Mouse (Mus musculus): ENCODE data around the gene A130010J15Rik. TPM values are rescaled to one million over a fixed set of nuclear protein-coding genes. Genes with fewer than 3 reads are reported as not detected.

The A130010J15Rik gene
- polyA plus RNA-seq, 1 experiment from 2014 or later: 13.6 TPM

- 38% methylated on average over 3 of the region's 3 CpGs for WGBS
- Histone ChIP-seq H3K4me1 (peaks cover 26% of the 10 kb centered on the region), H3K27me3 (no peaks in the 10 kb centered on the region), H3K4me3 (no peak overlapping the region), H3K9ac (no peak overlapping the region), H3K4me2 (0 out of 2 replicates have a peak overlapping the region, but pooled peaks have one; percentile 4), H3K27ac (peak overlapping the region; percentile 87), H3K36me3 (no peaks in the 10 kb centered on the region), H3K9me3 (no peaks in the 10 kb centered on the region)
- ATAC-seq (ENCODE audit: borderline replicate concordance, extremely low read depth, low FRiP score, low TSS enrichment): peak; percentile 12; the same call in 1 of the 2 replicates
These were observed 21.9 kb downstream of the A130010J15Rik start for GRCm38 (mm10) chr1:193189771-193190170.

- Histone ChIP-seq H3K4me1 (peaks cover 26% of the 10 kb centered on the region), H3K36me3 (no peaks in the 10 kb centered on the region), H3K9ac (no peak overlapping the region), H3K27me3 (no peaks in the 10 kb centered on the region), H3K27ac (no peak overlapping the region), H3K9me3 (no peaks in the 10 kb centered on the region), H3K4me3 (no peak overlapping the region), H3K4me2 (no peak overlapping the region)
- no peak for ATAC-seq (ENCODE audit: borderline replicate concordance, extremely low read depth, low FRiP score, low TSS enrichment)
- 73% methylated on average over 7 of the region's 7 CpGs for WGBS
These were observed 23.9 kb downstream of the A130010J15Rik start for GRCm38 (mm10) chr1:193191675-193192283.

GRCm38 (mm10) chr1:193194416-193195140, 26.7 kb downstream of the A130010J15Rik start:
- H3K36me3 ChIP-seq: no peaks in the 10 kb centered on the region
- H3K4me1 ChIP-seq: peaks cover 10% of the 10 kb centered on the region
- H3K27ac ChIP-seq: no peak overlapping the region
- no peaks in the 10 kb centered on the region for H3K27me3 ChIP-seq
- no peak overlapping the region for H3K9ac ChIP-seq
- H3K4me2 ChIP-seq: no peak overlapping the region
- H3K9me3 ChIP-seq: no peaks in the 10 kb centered on the region
- ATAC-seq (ENCODE audit: borderline replicate concordance, extremely low read depth, low FRiP score, low TSS enrichment): no peak
- WGBS: 55% methylated on average over 3 of the region's 3 CpGs
- H3K4me3 ChIP-seq: no peak overlapping the region

GRCm38 (mm10) chr1:193195169-193195810, 27.4 kb downstream of the A130010J15Rik start:
- H3K9me3 ChIP-seq: no peaks in the 10 kb centered on the region
- 58% methylated on average over 3 of the region's 3 CpGs for WGBS
- H3K9ac ChIP-seq: no peak overlapping the region
- H3K36me3 ChIP-seq: no peaks in the 10 kb centered on the region
- H3K4me1 ChIP-seq: peaks cover 3% of the 10 kb centered on the region
- ATAC-seq (ENCODE audit: borderline replicate concordance, extremely low read depth, low FRiP score, low TSS enrichment): no peak
- no peak overlapping the region for H3K27ac ChIP-seq
- no peaks in the 10 kb centered on the region for H3K27me3 ChIP-seq
- H3K4me2 ChIP-seq: no peak overlapping the region
- H3K4me3 ChIP-seq: no peak overlapping the region

- Histone ChIP-seq H3K36me3 (no peaks in the 10 kb centered on the region), H3K4me3 (no peak overlapping the region), H3K4me1 (no peaks in the 10 kb centered on the region), H3K27ac (no peak overlapping the region), H3K4me2 (no peak overlapping the region), H3K27me3 (no peaks in the 10 kb centered on the region), H3K9ac (no peak overlapping the region), H3K9me3 (no peaks in the 10 kb centered on the region)
- ATAC-seq (ENCODE audit: borderline replicate concordance, extremely low read depth, low FRiP score, low TSS enrichment): no peak
- WGBS: 76% methylated on average over 18 of the region's 18 CpGs
These were observed 29.8 kb downstream of the A130010J15Rik start for GRCm38 (mm10) chr1:193197494-193198205.

- WGBS: 80% methylated on average over 2 of the region's 2 CpGs
- Histone ChIP-seq H3K27ac (no peak overlapping the region), H3K4me3 (no peak overlapping the region), H3K27me3 (no peaks in the 10 kb centered on the region), H3K4me1 (no peaks in the 10 kb centered on the region), H3K36me3 (no peaks in the 10 kb centered on the region), H3K9ac (no peak overlapping the region), H3K9me3 (no peaks in the 10 kb centered on the region), H3K4me2 (no peak overlapping the region)
- ATAC-seq (ENCODE audit: borderline replicate concordance, extremely low read depth, low FRiP score, low TSS enrichment): no peak
These were observed 30.5 kb downstream of the A130010J15Rik start for GRCm38 (mm10) chr1:193198312-193198711.

GRCm38 (mm10) chr1:193200640-193201382, 33.0 kb downstream of the A130010J15Rik start:
- Histone ChIP-seq H3K4me2 (no peak overlapping the region), H3K4me3 (no peak overlapping the region), H3K9me3 (no peaks in the 10 kb centered on the region), H3K27me3 (no peaks in the 10 kb centered on the region), H3K9ac (no peak overlapping the region), H3K27ac (no peak overlapping the region), H3K4me1 (no peaks in the 10 kb centered on the region), H3K36me3 (no peaks in the 10 kb centered on the region)
- 78% methylated on average over 8 of the region's 8 CpGs for WGBS
- no peak for ATAC-seq (ENCODE audit: borderline replicate concordance, extremely low read depth, low FRiP score, low TSS enrichment)

GRCm38 (mm10) chr1:193201383-193201778, 33.5 kb downstream of the A130010J15Rik start, which contains the start of gene Traf3ip3:
Gene Traf3ip3, minus strand, starts transcription at chr1:193201703.
- no peaks in the 10 kb centered on the region for H3K9me3 ChIP-seq
- no peaks in the 10 kb centered on the region for H3K27me3 ChIP-seq
- no peak within 1 kb of the TSS for H3K4me3 ChIP-seq
- H3K9ac ChIP-seq: no peak within 1 kb of the TSS
- no peaks in the 10 kb centered on the region for H3K4me1 ChIP-seq
- no peaks in the 10 kb centered on the region for H3K36me3 ChIP-seq
- ATAC-seq (ENCODE audit: borderline replicate concordance, extremely low read depth, low FRiP score, low TSS enrichment): no peak
- 53% methylated on average over 5 of the region's 5 CpGs for WGBS
- no peak within 1 kb of the TSS for H3K27ac ChIP-seq
- H3K4me2 ChIP-seq: no peak within 1 kb of the TSS

- no peaks in the 10 kb centered on the region for H3K4me1 ChIP-seq
- 66% methylated on average over 2 of the region's 2 CpGs for WGBS
- no peaks in the 10 kb centered on the region for H3K36me3 ChIP-seq
- no peaks in the 10 kb centered on the region for H3K9me3 ChIP-seq
- H3K4me2 ChIP-seq: no peak overlapping the region
- no peak for ATAC-seq (ENCODE audit: borderline replicate concordance, extremely low read depth, low FRiP score, low TSS enrichment)
- no peak overlapping the region for H3K9ac ChIP-seq
- no peak overlapping the region for H3K4me3 ChIP-seq
- H3K27me3 ChIP-seq: no peaks in the 10 kb centered on the region
- no peak overlapping the region for H3K27ac ChIP-seq
These were observed 36.0 kb downstream of the A130010J15Rik start for GRCm38 (mm10) chr1:193203821-193204220.

- ATAC-seq (ENCODE audit: borderline replicate concordance, extremely low read depth, low FRiP score, low TSS enrichment): no peak
- no peaks in the 10 kb centered on the region for H3K36me3 ChIP-seq
- H3K4me1 ChIP-seq: no peaks in the 10 kb centered on the region
- H3K9me3 ChIP-seq: no peaks in the 10 kb centered on the region
- H3K4me2 ChIP-seq: no peak overlapping the region
- H3K27me3 ChIP-seq: no peaks in the 10 kb centered on the region
- no peak overlapping the region for H3K4me3 ChIP-seq
- no peak overlapping the region for H3K9ac ChIP-seq
- WGBS: 89% methylated on average over 2 of the region's 2 CpGs
- no peak overlapping the region for H3K27ac ChIP-seq
These were observed 37.6 kb downstream of the A130010J15Rik start for GRCm38 (mm10) chr1:193205431-193205830.

GRCm38 (mm10) chr1:193207503-193207902, 39.7 kb downstream of the A130010J15Rik start, which contains the start of gene Lamb3:
Gene Lamb3, plus strand, starts transcription at chr1:193207699.
- Histone ChIP-seq H3K27me3 (no peaks in the 10 kb centered on the region), H3K4me1 (no peaks in the 10 kb centered on the region), H3K27ac (no peak within 1 kb of the TSS), H3K9me3 (no peaks in the 10 kb centered on the region), H3K9ac (no peak within 1 kb of the TSS), H3K4me3 (no peak within 1 kb of the TSS), H3K36me3 (no peaks in the 10 kb centered on the region), H3K4me2 (no peak within 1 kb of the TSS)
- no peak for ATAC-seq (ENCODE audit: borderline replicate concordance, extremely low read depth, low FRiP score, low TSS enrichment)
- 87% methylated on average over 3 of the region's 3 CpGs for WGBS
